Mouse (Mus musculus): ENCODE results near the gene Mfn2. TPM values are rescaled to one million over a fixed set of nuclear protein-coding genes. Genes with fewer than 3 reads are reported as not detected.

Gene Mfn2
- 19.0 and 25.4 TPM in 2 replicates for polyA plus RNA-seq (2012; ENCODE audit: insufficient read depth, low replicate concordance)

- peaks cover 48% of the 10 kb centered on the region for H3K4me1 ChIP-seq
Observed at GRCm38 (mm10) chr4:147904313-147905089, at the start of gene Mfn2. Gene Mfn2 (minus strand): TSS chr4:147904704.

GRCm38 (mm10) chr4:147953590-147953989 is 49.1 kb upstream of the Mfn2 start:
- H3K4me1 ChIP-seq = no peaks in the 10 kb centered on the region
- no peaks in the 10 kb centered on the region for H3K9me3 ChIP-seq
- no peak overlapping the region for H3K4me3 ChIP-seq (replicated peaks)
- peaks cover 21% of the 10 kb centered on the region for H3K36me3 ChIP-seq (replicated peaks; ENCODE audit: low read length)
- TF ChIP-seq GATA1 (IDR thresholded peaks at IDR 0.05; ENCODE audit: borderline replicate concordance, low read length) (no peak), FLI1 (IDR thresholded peaks at IDR 0.05; ENCODE audit: low read length) (no peak)
- H3K27me3 ChIP-seq (replicated peaks) = peaks cover 5% of the 10 kb centered on the region

More at GRCm38 (mm10) chr4:147904313-147905089, at the start of gene Mfn2:
- no peak for TF ChIP-seq FLI1 (IDR thresholded peaks at IDR 0.05; ENCODE audit: low read length)
- TF ChIP-seq GATA1 (IDR thresholded peaks at IDR 0.05; ENCODE audit: borderline replicate concordance, low read length) = no peak
- Histone ChIP-seq H3K9me3 (no peaks in the 10 kb centered on the region), H3K4me3 (replicated peaks) (peak within 1 kb of the TSS; percentile 98), H3K27me3 (replicated peaks) (peaks cover 2% of the 10 kb centered on the region), H3K36me3 (replicated peaks; ENCODE audit: low read length) (peaks cover 39% of the 10 kb centered on the region)

GRCm38 (mm10) chr4:147947511-147947910 is 43.0 kb upstream of the Mfn2 start:
- TF ChIP-seq GATA1 (IDR thresholded peaks at IDR 0.05; ENCODE audit: borderline replicate concordance, low read length) (no peak), FLI1 (IDR thresholded peaks at IDR 0.05; ENCODE audit: low read length) (no peak)

GRCm38 (mm10) chr4:147943005-147943404 is 38.5 kb upstream of the Mfn2 start:
- Histone ChIP-seq H3K4me3 (replicated peaks) (peak overlapping the region; percentile 88), H3K27me3 (replicated peaks) (no peaks in the 10 kb centered on the region), H3K36me3 (replicated peaks; ENCODE audit: low read length) (peaks cover 57% of the 10 kb centered on the region), H3K9me3 (no peaks in the 10 kb centered on the region), H3K4me1 (peaks cover 75% of the 10 kb centered on the region)
- TF ChIP-seq FLI1 (IDR thresholded peaks at IDR 0.05; ENCODE audit: low read length) (no peak), GATA1 (IDR thresholded peaks at IDR 0.05; ENCODE audit: borderline replicate concordance, low read length) (no peak)

More at GRCm38 (mm10) chr4:147947511-147947910, 43.0 kb upstream of the Mfn2 start:
- peaks cover 41% of the 10 kb centered on the region for H3K4me1 ChIP-seq
- no peaks in the 10 kb centered on the region for H3K9me3 ChIP-seq
- no peaks in the 10 kb centered on the region for H3K27me3 ChIP-seq (replicated peaks)
- no peak overlapping the region for H3K4me3 ChIP-seq (replicated peaks)
- peaks cover 80% of the 10 kb centered on the region for H3K36me3 ChIP-seq (replicated peaks; ENCODE audit: low read length)

GRCm38 (mm10) chr4:147941045-147942020 is 36.8 kb upstream of the Mfn2 start:
- Histone ChIP-seq H3K9me3 (no peaks in the 10 kb centered on the region), H3K4me3 (replicated peaks) (peak overlapping the region; percentile 100), H3K36me3 (replicated peaks; ENCODE audit: low read length) (peaks cover 40% of the 10 kb centered on the region), H3K4me1 (peaks cover 89% of the 10 kb centered on the region), H3K27me3 (replicated peaks) (no peaks in the 10 kb centered on the region)
- no peak for TF ChIP-seq GATA1 (IDR thresholded peaks at IDR 0.05; ENCODE audit: borderline replicate concordance, low read length)
- no peak for TF ChIP-seq FLI1 (IDR thresholded peaks at IDR 0.05; ENCODE audit: low read length)

- H3K9me3 ChIP-seq = no peaks in the 10 kb centered on the region
- peaks cover 89% of the 10 kb centered on the region for H3K4me1 ChIP-seq
- H3K36me3 ChIP-seq (replicated peaks; ENCODE audit: low read length) = peaks cover 33% of the 10 kb centered on the region
- H3K4me3 ChIP-seq (replicated peaks) = peak within 1 kb of the TSS; percentile 100
- H3K27me3 ChIP-seq (replicated peaks) = peaks cover 1% of the 10 kb centered on the region
- no peak for TF ChIP-seq FLI1 (IDR thresholded peaks at IDR 0.05; ENCODE audit: low read length)
- no peak for TF ChIP-seq GATA1 (IDR thresholded peaks at IDR 0.05; ENCODE audit: borderline replicate concordance, low read length)
Observed at GRCm38 (mm10) chr4:147940576-147941044, 36.1 kb upstream of the Mfn2 start, which contains the start of gene 2510039O18Rik. Gene 2510039O18Rik (plus strand): TSS chr4:147940895.

- H3K4me1 ChIP-seq = peaks cover 87% of the 10 kb centered on the region
- peaks cover 2% of the 10 kb centered on the region for H3K27me3 ChIP-seq (replicated peaks)
- no peak for TF ChIP-seq FLI1 (IDR thresholded peaks at IDR 0.05; ENCODE audit: low read length)
- no peak for TF ChIP-seq GATA1 (IDR thresholded peaks at IDR 0.05; ENCODE audit: borderline replicate concordance, low read length)
- H3K4me3 ChIP-seq (replicated peaks) = peak overlapping the region; percentile 100
- H3K36me3 ChIP-seq (replicated peaks; ENCODE audit: low read length) = peaks cover 28% of the 10 kb centered on the region
- H3K9me3 ChIP-seq = no peaks in the 10 kb centered on the region
Observed at GRCm38 (mm10) chr4:147940111-147940510, 35.6 kb upstream of the Mfn2 start.

- TF ChIP-seq FLI1 (IDR thresholded peaks at IDR 0.05; ENCODE audit: low read length) (no peak), GATA1 (IDR thresholded peaks at IDR 0.05; ENCODE audit: borderline replicate concordance, low read length) (no peak)
- Histone ChIP-seq H3K36me3 (replicated peaks; ENCODE audit: low read length) (peaks cover 11% of the 10 kb centered on the region), H3K27me3 (replicated peaks) (peaks cover 9% of the 10 kb centered on the region), H3K9me3 (no peaks in the 10 kb centered on the region), H3K4me1 (peaks cover 80% of the 10 kb centered on the region), H3K4me3 (replicated peaks) (peak overlapping the region; percentile 59)
Observed at GRCm38 (mm10) chr4:147938148-147939096, 33.9 kb upstream of the Mfn2 start.

All from megakaryocyte, embryonic 14.5 days (primary cell).